Mouse (Mus musculus) spleen, postnatal 0 days (tissue): ENCODE measurements around the gene Gm21988. TPM values are rescaled to one million over a fixed set of nuclear protein-coding genes. Genes with fewer than 3 reads are reported as not detected.

Experiments used
- microRNA counts: library from miRNA; unstranded; fragments of <30 nt; microRNA quantifications from one replicate; lab custom pipeline; 2015
- polyA plus RNA-seq: library from polyadenylated mRNA; unstranded; fragments of >200 nt; fragmentation: Nextera tagmentation; extraction: Ambion mirVana; gene quantifications from 2 replicates; pipeline ENCODE4 v1.2.1, GENCODE M21; 2015

Gene Gm21988
- 6.9 and 7.8 TPM in 2 replicates for polyA plus RNA-seq

DNA sequence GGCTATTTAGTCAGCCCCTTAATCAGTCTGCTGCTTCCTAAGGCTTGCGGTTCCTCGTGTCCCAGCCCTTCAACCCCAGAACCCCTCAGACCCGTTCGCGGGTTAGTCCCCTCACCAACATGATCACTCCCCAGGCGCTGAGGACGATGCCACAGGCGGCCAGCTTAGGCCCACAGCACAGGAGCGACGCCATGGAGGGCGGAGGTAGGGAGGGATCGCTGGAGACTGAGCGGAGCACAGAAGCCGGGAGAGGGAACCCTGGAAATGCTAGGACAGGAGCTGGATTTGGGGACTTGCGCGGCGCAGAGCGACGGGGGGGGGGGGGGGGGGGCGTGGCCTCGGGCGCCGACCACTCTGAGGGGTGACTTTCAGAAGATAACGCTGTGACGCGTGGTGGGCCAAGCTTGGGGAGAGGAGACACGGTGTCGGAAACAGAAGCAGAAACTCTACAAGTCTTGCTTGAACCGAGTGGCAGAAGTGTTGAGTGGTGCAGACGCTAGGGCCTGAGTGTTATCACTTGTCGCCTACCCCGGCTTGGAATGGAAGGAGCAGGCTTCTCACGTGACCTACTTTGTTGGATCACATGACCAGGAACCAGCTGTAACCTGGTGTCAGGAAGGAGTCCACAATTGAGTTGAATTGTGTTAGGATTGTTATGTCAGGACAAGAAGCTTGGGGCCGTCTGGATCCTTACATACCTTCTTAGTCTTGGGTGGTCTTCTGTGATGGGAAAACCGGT is at the start of gene Gm21988, which contains the start of gene Rnasek:
Gene Gm21988, minus strand, starts transcription at position 290 of the 739 bp plus-strand sequence.
Gene Rnasek, minus strand, starts transcription at position 302 of the 739 bp plus-strand sequence.

DNA sequence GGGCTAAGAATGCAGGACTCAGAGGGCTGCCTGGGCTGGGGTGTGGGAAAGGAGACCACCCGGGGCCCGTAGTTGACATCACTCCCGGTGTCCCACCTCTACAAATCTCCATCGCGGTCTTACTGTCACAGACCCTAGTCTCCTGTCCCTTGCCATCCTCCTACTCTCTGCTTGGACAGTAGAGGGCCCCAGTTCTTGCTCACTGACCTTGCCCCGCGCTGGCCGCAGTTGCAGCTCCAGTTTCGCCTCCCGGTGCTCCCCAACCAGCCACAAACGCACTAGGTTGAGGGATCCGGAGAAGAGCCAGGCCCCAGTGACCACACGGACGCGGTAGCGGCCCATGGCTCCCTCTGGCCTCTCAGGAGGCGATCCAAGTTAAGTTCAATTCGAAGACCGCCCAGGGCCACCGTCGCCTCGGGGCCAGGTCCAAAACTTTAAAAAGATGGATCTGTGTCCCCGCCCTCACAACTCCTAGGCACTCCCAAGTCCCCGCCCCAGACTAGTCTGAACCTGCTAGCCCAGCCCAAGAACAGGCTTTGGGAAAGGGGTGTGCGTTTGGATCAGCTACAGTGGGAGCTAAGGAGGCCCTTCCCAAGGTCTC is 15.4 kb upstream of the Gm21988 start, which contains the start of gene Alox12:
Gene Alox12, minus strand, starts transcription at position 423 of the 601 bp plus-strand sequence.

DNA sequence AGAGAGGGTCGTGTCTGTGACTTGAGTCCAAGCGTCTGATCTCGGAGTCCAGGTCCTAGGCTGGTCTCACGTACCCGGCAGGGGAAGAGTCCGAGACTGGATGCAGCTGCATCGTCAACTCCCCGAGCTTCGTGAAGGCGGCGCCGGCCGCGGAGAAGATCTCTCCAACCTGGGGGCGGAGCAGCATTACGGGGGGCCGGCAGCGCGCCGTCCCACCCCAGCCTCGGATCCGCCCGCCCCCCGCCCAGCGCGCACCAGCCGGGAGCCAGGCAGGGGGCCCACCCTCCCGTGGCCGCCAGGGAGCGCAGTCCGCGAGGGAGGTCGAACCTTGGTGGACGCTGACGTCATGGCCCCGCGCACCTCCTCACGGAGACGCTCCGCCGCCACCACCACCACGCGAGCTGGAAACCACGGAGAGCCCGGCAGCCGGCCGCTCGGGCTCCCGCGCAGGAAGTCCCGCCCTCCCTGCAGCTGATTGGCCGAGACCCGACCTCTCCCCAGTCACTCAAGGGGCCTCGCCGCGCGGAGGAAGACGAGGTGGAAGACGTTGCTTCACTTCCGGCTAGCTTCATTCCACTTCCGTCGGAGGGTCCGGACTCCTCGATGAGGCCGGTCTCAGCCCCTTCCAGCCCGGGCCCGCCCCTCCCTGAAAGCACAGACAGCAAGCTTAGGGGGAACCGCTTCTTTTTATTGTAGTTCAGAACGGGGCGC is 2.0 kb downstream of the Gm21988 start, which contains the start of gene 0610010K14Rik:
Gene 0610010K14Rik, minus strand, starts transcription at position 458 of the 711 bp plus-strand sequence.

DNA sequence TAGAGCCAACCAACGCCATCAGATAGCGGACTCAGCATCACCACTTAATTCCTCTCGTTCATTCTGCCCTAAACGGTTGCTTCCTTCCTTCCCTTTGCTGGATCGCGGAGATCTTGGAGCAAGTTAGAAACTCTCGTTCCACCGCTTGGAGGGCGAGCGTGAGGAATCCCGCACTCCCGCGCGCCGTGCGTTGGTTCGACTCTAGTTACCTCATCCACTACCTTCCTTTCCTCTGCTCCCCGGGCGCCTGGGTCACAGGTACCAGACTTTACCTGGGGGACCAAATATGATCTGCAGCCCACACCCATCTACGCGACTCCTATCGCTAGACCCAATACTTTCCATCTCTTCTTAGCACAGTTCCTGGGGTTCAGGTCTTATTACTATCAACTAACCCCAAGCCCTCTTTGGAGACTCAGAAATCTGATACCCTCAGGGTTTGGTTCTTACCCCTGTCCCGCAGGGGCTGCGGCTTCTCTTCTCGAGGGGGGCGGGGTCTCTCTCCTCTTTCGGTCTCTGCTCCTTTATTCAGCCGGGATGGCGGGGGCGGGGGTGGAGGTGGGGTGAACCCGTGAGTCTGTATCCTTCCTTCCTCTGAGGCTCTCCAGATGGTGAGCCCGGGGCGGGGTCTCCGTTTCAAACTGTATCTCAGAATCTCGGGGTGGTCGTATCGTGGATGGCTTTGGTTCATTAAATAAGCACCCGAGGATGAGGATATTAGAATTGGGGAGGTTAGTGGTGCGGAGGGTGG is 10.2 kb downstream of the Gm21988 start, which contains the start of gene Bcl6b:
Gene Bcl6b, minus strand, starts transcription at position 539 of the 751 bp plus-strand sequence.

DNA sequence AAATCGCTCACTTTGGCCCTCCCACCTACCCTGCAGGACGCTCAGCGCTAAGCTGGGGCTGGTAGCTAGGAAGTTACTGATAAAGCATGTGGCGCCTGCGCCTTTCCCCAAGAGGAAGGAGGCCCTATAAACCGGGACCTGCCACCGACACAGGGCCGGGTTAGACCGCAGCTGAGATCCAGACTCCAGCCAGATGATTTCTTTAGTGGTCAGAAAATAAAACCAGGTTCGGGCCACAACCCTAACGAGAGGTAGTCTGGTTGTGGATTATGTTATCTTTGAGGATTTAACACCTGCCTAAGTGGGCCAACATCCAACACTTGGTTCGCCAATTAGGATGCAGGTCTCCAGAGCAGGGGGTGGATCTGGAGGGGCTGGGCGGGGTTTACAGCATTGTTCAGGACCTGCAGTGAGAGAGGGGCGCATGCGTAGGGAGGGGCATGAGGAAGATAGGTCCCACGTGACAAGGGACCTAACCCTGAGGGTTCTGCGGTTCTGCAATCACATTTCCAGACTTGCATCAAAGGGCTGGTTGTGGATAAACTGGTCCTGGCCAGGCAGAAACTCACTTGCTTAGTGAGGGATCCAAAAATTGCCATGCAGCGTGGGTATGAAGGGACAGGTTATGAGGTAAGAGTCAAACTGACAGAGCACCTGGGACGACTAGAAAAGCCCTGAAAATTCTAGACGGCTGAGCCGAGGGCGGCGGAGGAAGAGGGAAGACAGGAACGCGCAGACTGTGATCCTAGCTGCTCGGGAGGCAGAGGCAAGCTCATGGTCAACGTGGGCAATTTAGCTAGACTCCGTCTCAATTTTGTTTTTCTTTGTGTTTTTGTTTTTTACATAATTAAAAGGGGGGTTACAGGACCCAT is 18.7 kb downstream of the Gm21988 start, which contains the start of gene Slc16a13:
Gene Slc16a13, minus strand, starts transcription at position 334 of the 872 bp plus-strand sequence.

DNA sequence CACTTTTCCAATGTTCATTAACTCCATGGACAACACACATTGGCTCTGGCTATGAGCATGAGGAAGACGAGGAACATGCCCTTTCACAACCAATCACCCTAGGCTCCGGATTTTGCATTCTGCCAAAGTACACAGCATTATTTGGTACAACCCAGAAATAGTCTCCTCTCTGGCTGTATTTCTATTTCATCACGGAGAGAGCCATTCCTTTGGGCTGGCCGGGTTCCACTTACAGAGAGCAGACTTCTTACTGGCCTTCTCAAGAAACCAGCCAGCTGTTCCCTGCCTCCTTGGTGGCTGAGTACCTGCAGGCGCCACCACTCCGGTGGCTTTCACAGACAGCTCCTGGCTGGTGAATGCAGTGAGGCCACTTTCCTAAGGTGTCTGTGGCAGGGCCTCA is 27.2 kb downstream of the Gm21988 start, which contains the start of gene Slc16a11:
Gene Slc16a11, plus strand, starts transcription at position 330 of the 400 bp plus-strand sequence.

MicroRNA genes within 50 kb of the gene (microRNA counts, 519-probe panel; counts per million panel counts)
- 88.3 counts per million for microRNA mmu-miR-195 (lab: Ali Mortazavi, UCI)
- microRNA mmu-miR-497 (lab: Ali Mortazavi, UCI), result 88.3 counts per million

Other genes with a start within 250 kb of the Gm21988 start
- gene Gabarap, start 248.7 kb downstream of the Gm21988 start, polyA plus RNA-seq, result 318 and 353 TPM in 2 replicates
- 26.6 and 35.9 TPM in 2 replicates for gene Phf23, start 244.1 kb downstream of the Gm21988 start, polyA plus RNA-seq
- 6.9 and 10.2 TPM in 2 replicates for gene Dvl2, start 239.2 kb downstream of the Gm21988 start, polyA plus RNA-seq
- gene Acadvl, start 224.4 kb downstream of the Gm21988 start, polyA plus RNA-seq, result 58.3 and 59.1 TPM in 2 replicates
- 1.5 and 3.1 TPM in 2 replicates for gene Dlg4, start 222.9 kb downstream of the Gm21988 start, polyA plus RNA-seq
- 0.10 and 0.16 TPM in 2 replicates for gene Asgr1, start 185.7 kb downstream of the Gm21988 start, polyA plus RNA-seq
- gene Asgr2, start 147.2 kb downstream of the Gm21988 start, polyA plus RNA-seq, result 0.12 TPM in 1 of 2 replicates, not detected in the other
- 2.3 and 3.5 TPM in 2 replicates for gene Mgl2, start 109.5 kb downstream of the Gm21988 start, polyA plus RNA-seq
- gene Clec10a, start 83.6 kb downstream of the Gm21988 start, polyA plus RNA-seq, result 2.9 and 5.5 TPM in 2 replicates
- 0.28 and 0.64 TPM in 2 replicates for gene Slc16a11, start 27.1 kb downstream of the Gm21988 start, polyA plus RNA-seq
- 3.0 and 3.3 TPM in 2 replicates for gene Slc16a13, start 18.8 kb downstream of the Gm21988 start, polyA plus RNA-seq
- gene Bcl6b, start 10.0 kb downstream of the Gm21988 start, polyA plus RNA-seq, result 5.9 and 8.2 TPM in 2 replicates
- 107 and 113 TPM in 2 replicates for gene 0610010K14Rik, start 1.9 kb downstream of the Gm21988 start, polyA plus RNA-seq
- gene Rnasek, start within 50 bp of the Gm21988 start, polyA plus RNA-seq, result 211 and 216 TPM in 2 replicates
- gene Alox12, start 15.5 kb upstream of the Gm21988 start, polyA plus RNA-seq, result 10.6 and 11.9 TPM in 2 replicates
- 0.15 and 0.30 TPM in 2 replicates for gene Alox12e, start 82.8 kb upstream of the Gm21988 start, polyA plus RNA-seq
- 0.78 and 1.0 TPM in 2 replicates for gene Alox15, start 112.2 kb upstream of the Gm21988 start, polyA plus RNA-seq
- 14.0 and 14.6 TPM in 2 replicates for gene Pelp1, start 170.2 kb upstream of the Gm21988 start, polyA plus RNA-seq
- gene Arrb2, start 192.8 kb upstream of the Gm21988 start, polyA plus RNA-seq, result 26.4 and 33.6 TPM in 2 replicates
- gene Med11, start 212.1 kb upstream of the Gm21988 start, polyA plus RNA-seq, result 20.4 and 26.3 TPM in 2 replicates
- gene Zmynd15, start 219.6 kb upstream of the Gm21988 start, polyA plus RNA-seq, result 0.26 and 0.38 TPM in 2 replicates
- gene Cxcl16, start 220.2 kb upstream of the Gm21988 start, polyA plus RNA-seq, result 3.3 and 3.7 TPM in 2 replicates